Mouse (Mus musculus): ENCODE results near the gene Epb41l5.

Gene Epb41l5

GRCm38 (mm10) chr1:119596954-119597480 is 51.8 kb downstream of the Epb41l5 start:
- DNase-seq (ENCODE audit: low spot score in 2 of 2), result no peak

- no peak for DNase-seq (ENCODE audit: low spot score in 2 of 2)
Observed at GRCm38 (mm10) chr1:119590041-119590440, 58.8 kb downstream of the Epb41l5 start.

GRCm38 (mm10) chr1:119584974-119585373 is 63.8 kb downstream of the Epb41l5 start:
- no peak for DNase-seq (ENCODE audit: low spot score in 2 of 2)

GRCm38 (mm10) chr1:119570134-119570533 is 78.7 kb downstream of the Epb41l5 start:
- no peak for DNase-seq (ENCODE audit: low spot score in 2 of 2)

- no peak for DNase-seq (ENCODE audit: low spot score in 2 of 2)
Observed at GRCm38 (mm10) chr1:119565531-119565930, 83.3 kb downstream of the Epb41l5 start.

GRCm38 (mm10) chr1:119557641-119558395 is 91.0 kb downstream of the Epb41l5 start:
- DNase-seq (ENCODE audit: low spot score in 2 of 2), result no peak

GRCm38 (mm10) chr1:119555651-119556050 is 93.1 kb downstream of the Epb41l5 start:
- no peak for DNase-seq (ENCODE audit: low spot score in 2 of 2)

GRCm38 (mm10) chr1:119551651-119552050 is 97.1 kb downstream of the Epb41l5 start:
- DNase-seq (ENCODE audit: low spot score in 2 of 2), result no peak

- no peak for DNase-seq (ENCODE audit: low spot score in 2 of 2)
Observed at GRCm38 (mm10) chr1:119550064-119550463, 98.7 kb downstream of the Epb41l5 start.

GRCm38 (mm10) chr1:119549327-119549689 is 99.5 kb downstream of the Epb41l5 start:
- DNase-seq (ENCODE audit: low spot score in 2 of 2), result no peak

GRCm38 (mm10) chr1:119548668-119549326 is 100.0 kb downstream of the Epb41l5 start:
- peak; percentile 51 to 76 for DNase-seq (ENCODE audit: low spot score in 2 of 2)

- DNase-seq (ENCODE audit: low spot score in 2 of 2), result no peak
Observed at GRCm38 (mm10) chr1:119546490-119546889, 102.3 kb downstream of the Epb41l5 start.

GRCm38 (mm10) chr1:119545671-119546070 is 103.1 kb downstream of the Epb41l5 start:
- no peak for DNase-seq (ENCODE audit: low spot score in 2 of 2)

- no peak for DNase-seq (ENCODE audit: low spot score in 2 of 2)
Observed at GRCm38 (mm10) chr1:119545164-119545563, 103.6 kb downstream of the Epb41l5 start.

- no peak for DNase-seq (ENCODE audit: low spot score in 2 of 2)
Observed at GRCm38 (mm10) chr1:119544611-119545155, 104.1 kb downstream of the Epb41l5 start.

- DNase-seq (ENCODE audit: low spot score in 2 of 2), result no peak
Observed at GRCm38 (mm10) chr1:119543316-119543715, 105.5 kb downstream of the Epb41l5 start.

- no peak for DNase-seq (ENCODE audit: low spot score in 2 of 2)
Observed at GRCm38 (mm10) chr1:119541570-119541969, 107.2 kb downstream of the Epb41l5 start.

GRCm38 (mm10) chr1:119540836-119541557 is 107.8 kb downstream of the Epb41l5 start:
- no peak for DNase-seq (ENCODE audit: low spot score in 2 of 2)

GRCm38 (mm10) chr1:119539252-119539651 is 109.5 kb downstream of the Epb41l5 start:
- no peak for DNase-seq (ENCODE audit: low spot score in 2 of 2)

GRCm38 (mm10) chr1:119537651-119538050 is 111.1 kb downstream of the Epb41l5 start:
- DNase-seq (ENCODE audit: low spot score in 2 of 2), result no peak

- no peak for DNase-seq (ENCODE audit: low spot score in 2 of 2)
Observed at GRCm38 (mm10) chr1:119536122-119536521, 112.7 kb downstream of the Epb41l5 start.

GRCm38 (mm10) chr1:119534341-119534740 is 114.5 kb downstream of the Epb41l5 start:
- no peak for DNase-seq (ENCODE audit: low spot score in 2 of 2)

Measured in cerebellum, postnatal 4 days (tissue).